Mouse (Mus musculus): ENCODE measurements around the gene Edem1. TPM values are rescaled to one million over a fixed set of nuclear protein-coding genes. Genes with fewer than 3 reads are reported as not detected.
A peak's percentile ranks its signal among the peaks of the same experiment; 100 is the strongest.

The Edem1 gene
- total RNA-seq (2021) = 10 to 100 TPM; 13.3 to 17.2 TPM
- long read RNA-seq, experiment 1, full-length matches to known transcripts = 10 of 10 reads
- long read RNA-seq, experiment 1, partial matches to known transcripts = 0 of 10 reads
- long read RNA-seq, experiment 1, other reads (novel, unspliced or antisense) = 0 of 10 reads
- long read RNA-seq, experiment 2, full-length matches to known transcripts = 9 of 16 reads
- long read RNA-seq, experiment 2, partial matches to known transcripts = 3 of 16 reads
- long read RNA-seq, experiment 2, other reads (novel, unspliced or antisense) = 4 of 16 reads

- Histone ChIP-seq H3K27ac (peak within 1 kb of the TSS; percentile 91), H3K4me3 (peak within 1 kb of the TSS; percentile 86)
- DNase-seq (ENCODE audit: low spot score in 2 of 2) = peak; percentile 94
- no peak; the same call in 1 of the 2 replicates for TF ChIP-seq CTCF (conservative IDR thresholded peaks at IDR 0.05)
Observed at GRCm38 (mm10) chr6:108828234-108828868, at the start of gene Edem1. Gene Edem1 (plus strand): TSS chr6:108828641.

- DNase-seq (ENCODE audit: low spot score in 2 of 2) = no peak
- TF ChIP-seq CTCF (conservative IDR thresholded peaks at IDR 0.05) = no peak
- Histone ChIP-seq H3K4me3 (no peak overlapping the region), H3K27ac (no peak overlapping the region)
Observed at GRCm38 (mm10) chr6:108781865-108782264, 46.6 kb upstream of the Edem1 start.

- peak within 1 kb of the TSS; percentile 94 for H3K27ac ChIP-seq
- H3K4me3 ChIP-seq = peak within 1 kb of the TSS; percentile 94
- peak; percentile 93 to 98 for DNase-seq (ENCODE audit: low spot score in 2 of 2)
- TF ChIP-seq CTCF (conservative IDR thresholded peaks at IDR 0.05) = peak; percentile 93
Observed at GRCm38 (mm10) chr6:108782526-108783183, 45.8 kb upstream of the Edem1 start, which contains the start of gene Arl8b. Gene Arl8b (plus strand): TSS chr6:108783099.

- TF ChIP-seq CTCF (conservative IDR thresholded peaks at IDR 0.05) = 0 out of 2 replicates have a peak, but pooled peaks have one; percentile 26
- peak in 1 of 2 experiments; percentile 36 for DNase-seq (ENCODE audit: low spot score in 2 of 2)
- peak overlapping the region; percentile 94 for H3K4me3 ChIP-seq
- H3K27ac ChIP-seq = peak overlapping the region; percentile 94
Observed at GRCm38 (mm10) chr6:108783184-108783881, 45.1 kb upstream of the Edem1 start.

GRCm38 (mm10) chr6:108784056-108784455, 44.4 kb upstream of the Edem1 start:
- TF ChIP-seq CTCF (conservative IDR thresholded peaks at IDR 0.05) = no peak
- Histone ChIP-seq H3K4me3 (peak overlapping the region; percentile 94), H3K27ac (peak overlapping the region; percentile 94)
- DNase-seq (ENCODE audit: low spot score in 2 of 2) = no peak

GRCm38 (mm10) chr6:108784796-108785195, 43.6 kb upstream of the Edem1 start:
- no peak for DNase-seq (ENCODE audit: low spot score in 2 of 2)
- TF ChIP-seq CTCF (conservative IDR thresholded peaks at IDR 0.05) = no peak; the same call in none of the 2 replicates
- Histone ChIP-seq H3K4me3 (peak overlapping the region; percentile 94), H3K27ac (no peak overlapping the region)

GRCm38 (mm10) chr6:108785551-108785950, 42.9 kb upstream of the Edem1 start:
- DNase-seq (ENCODE audit: low spot score in 2 of 2) = no peak
- Histone ChIP-seq H3K4me3 (no peak overlapping the region), H3K27ac (no peak overlapping the region)
- TF ChIP-seq CTCF (conservative IDR thresholded peaks at IDR 0.05) = no peak

GRCm38 (mm10) chr6:108791498-108791897, 36.9 kb upstream of the Edem1 start:
- no peak for TF ChIP-seq CTCF (conservative IDR thresholded peaks at IDR 0.05)
- H3K27ac ChIP-seq = no peak overlapping the region
- no peak overlapping the region for H3K4me3 ChIP-seq
- DNase-seq (ENCODE audit: low spot score in 2 of 2) = no peak

GRCm38 (mm10) chr6:108795912-108796311, 32.5 kb upstream of the Edem1 start:
- H3K4me3 ChIP-seq = no peak overlapping the region
- H3K27ac ChIP-seq = no peak overlapping the region
- no peak for TF ChIP-seq CTCF (conservative IDR thresholded peaks at IDR 0.05)
- DNase-seq (ENCODE audit: low spot score in 2 of 2) = no peak

GRCm38 (mm10) chr6:108796706-108797105, 31.7 kb upstream of the Edem1 start:
- DNase-seq (ENCODE audit: low spot score in 2 of 2) = no peak
- no peak for TF ChIP-seq CTCF (conservative IDR thresholded peaks at IDR 0.05)
- H3K4me3 ChIP-seq = no peak overlapping the region
- no peak overlapping the region for H3K27ac ChIP-seq

GRCm38 (mm10) chr6:108805194-108805593, 23.2 kb upstream of the Edem1 start:
- no peak for TF ChIP-seq CTCF (conservative IDR thresholded peaks at IDR 0.05)
- H3K27ac ChIP-seq = no peak overlapping the region
- no peak for DNase-seq (ENCODE audit: low spot score in 2 of 2)
- no peak overlapping the region for H3K4me3 ChIP-seq

GRCm38 (mm10) chr6:108805871-108806270, 22.6 kb upstream of the Edem1 start:
- Histone ChIP-seq H3K27ac (no peak overlapping the region), H3K4me3 (no peak overlapping the region)
- TF ChIP-seq CTCF (conservative IDR thresholded peaks at IDR 0.05) = no peak
- DNase-seq (ENCODE audit: low spot score in 2 of 2) = no peak

GRCm38 (mm10) chr6:108807446-108807845, 21.0 kb upstream of the Edem1 start:
- H3K4me3 ChIP-seq = no peak overlapping the region
- no peak overlapping the region for H3K27ac ChIP-seq
- DNase-seq (ENCODE audit: low spot score in 2 of 2) = no peak
- peak; percentile 66 for TF ChIP-seq CTCF (conservative IDR thresholded peaks at IDR 0.05)
